Mouse (Mus musculus) cerebellum, adult 2 months (tissue): ENCODE results near the gene Gm42715.

ENCODE experiments used
- CTCF ChIP-seq: fragments of 200-500 bp; IDR thresholded peaks from 2 replicates; pipeline ENCODE4 v1.5.1; 2011; ENCODE audit warnings: low read depth, mild to moderate bottlenecking, control low read depth, low read length, moderate library complexity, borderline replicate concordance; ENCODE audit not compliant: insufficient read depth
- POLR2A ChIP-seq: fragments of 200-500 bp; IDR thresholded peaks from 2 replicates; pipeline ENCODE4 v1.6.1; 2011; ENCODE audit warnings: low read length, control low read depth, borderline replicate concordance; ENCODE audit not compliant: insufficient read depth

DNA sequence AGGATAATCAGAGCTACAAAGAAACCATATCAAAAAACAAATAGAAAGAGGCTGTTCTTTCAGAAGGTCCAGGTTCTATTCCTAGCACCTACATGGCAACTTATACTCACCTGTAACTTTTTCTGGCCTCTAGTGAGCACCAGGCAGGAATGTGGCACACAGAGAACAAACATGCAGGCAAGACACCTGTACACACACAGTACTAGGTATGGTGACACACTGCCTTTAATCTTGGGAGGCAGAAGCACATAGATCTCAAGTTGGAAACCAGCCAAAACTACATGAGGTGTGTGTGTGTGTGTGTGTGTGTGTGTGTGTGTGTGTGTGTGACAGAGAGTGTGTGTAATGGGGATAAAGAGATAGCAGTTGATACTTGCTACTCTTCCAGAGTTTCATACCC lies 24.7 kb upstream of the Gm42715 start:
- TF ChIP-seq CTCF (no peak), POLR2A (no peak)
